Mouse (Mus musculus): ENCODE data around the gene Tcf19.
A peak's percentile ranks its signal among the peaks of the same experiment; 100 is the strongest.

The Tcf19 gene

DNA sequence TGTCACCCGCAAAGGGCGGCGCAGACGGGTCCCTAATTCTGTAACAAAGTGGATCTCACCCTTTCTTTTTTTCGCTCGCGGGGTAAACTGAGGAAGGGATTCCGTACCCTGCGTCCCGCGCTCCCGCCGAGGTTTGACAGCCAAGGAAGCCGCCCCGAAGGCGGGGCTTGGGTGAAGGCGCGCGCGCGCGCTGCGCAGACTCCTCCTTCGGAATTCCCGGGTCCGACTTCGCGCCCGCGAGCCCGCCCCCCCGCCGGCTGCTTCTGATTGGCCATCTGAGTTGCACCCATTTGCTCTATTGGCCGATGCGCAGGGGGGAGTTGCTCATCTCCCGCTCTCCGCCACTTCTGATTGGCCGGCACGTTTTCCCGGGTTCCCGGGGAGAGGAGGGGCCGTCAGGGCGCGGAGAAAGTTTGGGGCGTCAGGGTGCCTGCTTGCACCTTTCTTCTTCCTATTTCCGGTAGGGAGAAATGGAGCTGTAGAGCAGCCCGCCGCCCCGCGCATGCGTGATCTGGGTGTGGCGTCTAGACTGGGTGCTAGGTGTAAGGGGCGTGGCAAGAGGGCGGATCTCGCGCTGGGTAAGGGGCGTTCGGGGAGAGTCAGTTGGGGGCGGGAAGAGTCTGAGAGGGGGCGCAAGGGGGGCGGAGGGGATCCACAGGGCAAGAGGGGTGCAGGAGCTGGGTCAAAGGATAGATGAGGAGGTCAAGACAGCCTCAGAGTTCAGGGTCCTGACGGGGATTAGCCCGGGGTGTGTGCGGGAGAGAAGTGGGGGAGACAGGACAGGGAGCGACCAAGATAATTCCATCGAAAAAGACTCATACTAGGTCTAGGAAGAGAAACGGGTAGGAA, at the start of gene Tcf19, which contains the start of gene Cchcr1:
TSS of gene Tcf19 (minus strand) at position 173 of the 849 bp plus-strand sequence.
TSS of gene Cchcr1 (plus strand) at position 449 of the 849 bp plus-strand sequence.
- peak; percentile 99 for DNase-seq

- no peak for DNase-seq
Observed at GRCm38 (mm10) chr17:35558216-35558615, 41.6 kb upstream of the Tcf19 start.

DNA sequence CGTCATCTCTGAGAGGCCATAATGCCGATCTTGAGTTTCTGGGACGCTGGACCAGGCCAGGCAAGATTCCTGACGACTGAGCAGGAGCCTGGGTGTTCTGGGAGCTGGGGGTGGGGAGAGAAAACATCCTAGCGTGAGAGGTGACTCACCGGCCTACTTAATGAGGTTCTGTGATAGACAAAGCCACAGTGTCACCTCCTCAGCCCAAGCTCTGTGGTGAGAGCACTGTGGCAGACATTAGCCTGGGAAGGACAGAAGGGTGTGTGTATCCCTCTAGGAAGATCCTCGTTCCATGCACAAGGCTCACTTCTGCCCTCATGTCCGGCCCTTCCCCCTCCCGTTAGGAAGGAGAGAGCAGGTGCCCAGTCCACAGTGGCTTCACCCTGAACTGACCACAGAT, 40.7 kb upstream of the Tcf19 start:
- no peak for DNase-seq

GRCm38 (mm10) chr17:35556812-35557211, 40.2 kb upstream of the Tcf19 start:
- peak; percentile 72 for DNase-seq

GRCm38 (mm10) chr17:35556186-35556765, 39.7 kb upstream of the Tcf19 start:
- no peak for DNase-seq

DNA sequence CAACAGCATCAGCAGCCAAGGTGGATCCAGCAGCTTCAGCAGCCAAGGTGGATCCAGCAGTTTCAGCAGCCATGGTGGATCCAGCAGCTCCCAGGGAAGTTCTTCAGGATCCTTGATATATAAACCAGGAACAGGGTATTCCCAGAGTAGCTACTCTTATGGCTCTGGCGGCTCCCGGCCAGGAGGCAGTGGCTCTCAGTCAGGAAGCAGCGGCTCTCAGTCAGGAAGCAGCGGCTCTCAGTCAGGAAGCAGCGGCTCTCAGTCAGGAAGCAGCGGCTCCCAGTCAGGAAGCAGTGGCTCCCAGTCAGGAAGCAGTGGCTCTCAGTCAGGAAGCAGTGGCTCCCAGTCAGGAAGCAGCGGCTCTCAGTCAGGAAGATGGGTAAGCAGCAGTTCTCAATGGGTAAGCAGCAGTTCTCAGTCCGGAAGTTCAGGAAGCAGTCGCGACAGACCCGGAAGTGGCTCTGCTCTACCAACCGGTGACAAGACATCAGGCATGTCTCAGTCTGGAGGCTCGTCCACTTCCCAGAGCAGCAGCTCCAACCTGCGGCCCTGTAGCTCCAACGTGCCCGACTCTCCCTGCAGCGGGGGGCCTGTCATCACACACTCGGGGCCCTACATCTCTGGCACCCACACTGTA, 38.3 kb upstream of the Tcf19 start:
- no peak for DNase-seq

- DNase-seq: no peak
Observed at GRCm38 (mm10) chr17:35554321-35554720, 37.7 kb upstream of the Tcf19 start.

DNA sequence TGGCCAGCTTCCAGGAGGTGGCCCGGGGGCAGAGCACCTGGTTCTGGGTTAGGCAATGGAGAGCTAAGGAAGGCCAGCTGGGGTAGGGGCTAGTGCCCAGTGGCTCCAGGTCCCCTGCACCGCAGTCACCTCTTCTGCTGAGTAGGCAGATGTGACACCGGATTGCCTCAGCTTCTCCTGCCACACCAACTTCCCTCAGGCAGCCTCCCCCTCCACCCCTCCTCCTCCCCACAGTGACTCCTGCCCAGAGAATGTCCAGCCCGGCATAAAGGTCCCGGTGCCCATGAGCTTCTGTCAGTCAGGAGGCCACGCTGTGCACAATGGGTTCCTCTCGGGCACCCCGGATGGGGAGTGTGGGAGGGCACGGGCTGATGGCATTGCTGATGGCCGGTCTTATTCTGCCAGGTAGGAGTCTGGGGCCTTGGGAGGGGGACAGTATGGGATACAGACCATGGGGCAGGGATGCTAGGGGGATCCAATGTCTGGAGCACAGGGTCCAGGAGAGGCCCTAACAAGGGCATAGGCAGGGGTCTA, 35.3 kb upstream of the Tcf19 start, which contains the start of gene Cdsn:
TSS of gene Cdsn (plus strand) at position 248 of the 534 bp plus-strand sequence.
- DNase-seq: no peak

DNA sequence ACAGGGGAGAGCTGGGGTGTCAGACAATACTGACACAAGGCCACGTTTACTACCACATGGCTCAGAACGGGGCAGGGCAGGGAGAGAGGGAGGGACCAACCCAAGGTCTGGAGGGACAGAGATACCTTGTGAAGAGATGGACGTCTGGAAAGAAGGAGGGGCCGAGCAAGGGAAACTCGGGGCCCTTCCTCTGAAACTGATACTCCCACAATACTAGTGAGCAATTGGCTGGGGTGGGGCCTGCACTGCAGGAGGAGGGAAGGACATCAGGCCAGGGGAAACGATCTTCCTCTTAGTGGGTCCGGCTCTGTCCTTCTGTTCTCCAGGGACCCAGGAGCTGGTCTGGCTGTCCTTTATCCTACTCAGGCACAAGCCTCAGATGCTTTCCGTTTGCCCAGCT, 34.2 kb upstream of the Tcf19 start:
- no peak for DNase-seq

- no peak for DNase-seq
Observed at GRCm38 (mm10) chr17:35550143-35550494, 33.5 kb upstream of the Tcf19 start.

DNA sequence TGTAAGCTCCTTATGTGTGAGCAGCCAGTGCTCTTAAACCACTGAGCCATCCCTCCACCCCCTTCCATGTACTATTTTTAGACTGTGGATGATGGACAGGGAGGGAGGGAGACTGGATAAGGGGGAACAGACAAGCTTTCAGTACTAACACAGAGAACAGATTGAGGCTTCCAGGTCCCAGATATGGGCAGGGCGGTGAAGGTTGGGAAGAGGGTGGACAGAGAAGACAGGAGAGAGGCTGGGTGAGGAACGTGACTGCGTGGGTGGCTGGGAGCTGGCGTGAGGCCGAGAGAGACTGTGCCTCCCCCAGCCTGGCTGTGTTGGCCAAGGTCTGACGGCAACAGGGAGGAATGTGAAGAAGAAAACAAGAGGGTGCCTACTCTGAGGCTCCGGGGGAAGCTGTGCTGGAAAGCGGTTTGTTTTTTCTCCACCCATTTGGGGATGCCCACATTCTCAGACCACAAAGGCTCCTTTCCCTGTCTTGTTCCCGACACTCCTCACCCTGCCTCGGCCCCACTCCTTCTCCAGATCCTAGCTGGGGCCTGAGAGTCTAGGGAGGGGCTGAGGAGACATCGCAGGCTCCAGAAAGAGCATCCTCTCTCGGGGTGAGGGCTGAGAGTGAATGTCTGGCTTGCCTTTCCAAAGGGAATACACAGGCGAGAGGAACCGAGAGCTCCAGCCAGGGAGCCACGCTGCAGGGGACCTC, 33.0 kb upstream of the Tcf19 start:
- DNase-seq: peak; percentile 75

- DNase-seq: no peak
Observed at GRCm38 (mm10) chr17:35548636-35549035, 32.0 kb upstream of the Tcf19 start.

DNA sequence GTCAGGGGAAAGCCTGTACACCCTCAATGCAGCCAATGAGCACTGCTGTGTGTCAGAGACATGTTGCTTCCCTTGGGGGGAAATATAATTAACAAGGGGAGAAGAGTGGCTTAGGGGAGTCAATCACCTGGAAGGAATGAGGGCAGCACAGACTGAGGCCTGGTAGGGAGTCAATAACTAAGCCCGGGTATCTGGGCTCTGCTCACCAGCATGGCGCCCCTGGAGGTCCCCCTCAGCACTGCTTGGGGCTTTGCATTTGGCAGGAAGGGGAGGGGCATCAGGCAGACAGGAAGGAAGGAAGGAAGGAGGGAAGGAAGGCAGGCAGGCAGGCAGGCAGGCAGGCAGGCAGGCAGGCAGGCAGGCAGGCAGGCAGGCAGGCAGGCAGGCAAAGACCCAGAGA, 30.8 kb upstream of the Tcf19 start:
- no peak for DNase-seq

- DNase-seq: peak; percentile 68
Observed at GRCm38 (mm10) chr17:35544680-35545079, 28.1 kb upstream of the Tcf19 start.

- DNase-seq: no peak
Observed at GRCm38 (mm10) chr17:35544001-35544400, 27.4 kb upstream of the Tcf19 start.

GRCm38 (mm10) chr17:35543412-35543861, 26.8 kb upstream of the Tcf19 start:
- no peak for DNase-seq

DNA sequence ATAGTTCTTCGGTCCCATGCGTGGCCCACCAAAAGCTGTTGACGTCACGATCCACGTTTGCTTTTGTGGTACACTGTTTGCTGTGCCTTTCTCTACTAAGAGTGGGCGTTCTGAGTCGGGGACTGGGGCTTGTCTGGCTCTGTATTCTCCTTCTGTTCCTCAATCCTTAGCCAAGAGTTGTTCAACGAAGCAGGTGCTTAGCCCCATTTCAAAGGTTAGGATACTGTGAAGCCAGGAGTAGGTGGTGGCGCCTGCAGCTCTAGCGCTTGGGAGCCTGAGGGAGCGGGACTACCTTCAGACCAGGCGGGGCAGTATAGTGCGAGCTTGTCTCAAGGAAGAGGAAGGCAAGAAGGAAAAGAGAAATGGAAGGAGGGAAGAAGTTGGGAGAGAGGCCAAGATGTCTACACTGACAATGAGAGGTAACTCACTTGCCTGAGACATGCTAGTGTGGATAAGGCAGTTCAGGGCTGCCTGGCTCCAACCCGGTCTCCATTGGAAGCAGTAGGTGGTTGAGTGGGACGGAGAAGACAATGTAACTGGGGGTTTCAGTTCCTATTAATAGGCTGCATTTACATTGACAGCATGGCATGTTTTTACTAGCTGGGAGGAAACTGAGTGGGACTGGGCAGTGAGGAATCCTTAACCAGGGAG, 26.3 kb upstream of the Tcf19 start:
- DNase-seq: no peak

DNA sequence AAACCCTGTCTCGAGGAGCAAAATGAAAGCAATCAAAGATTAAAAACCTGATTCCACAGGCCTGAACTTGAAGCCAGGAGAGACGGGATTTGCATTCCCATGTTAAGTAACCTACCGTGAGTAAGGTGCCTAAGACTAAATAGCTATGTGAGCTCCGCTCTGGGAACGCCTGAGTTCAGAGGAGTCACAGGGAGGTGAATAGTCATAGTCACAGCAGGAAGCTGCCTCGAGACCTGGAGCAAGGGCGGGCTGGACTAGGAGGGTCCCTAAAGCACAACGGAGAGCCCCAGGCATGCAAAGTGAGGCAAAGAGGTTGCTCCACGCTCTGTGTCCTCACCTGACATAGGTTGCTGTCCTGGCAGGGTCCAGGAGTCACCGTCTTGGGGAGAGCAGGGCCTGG, 22.9 kb upstream of the Tcf19 start:
- no peak for DNase-seq

DNA sequence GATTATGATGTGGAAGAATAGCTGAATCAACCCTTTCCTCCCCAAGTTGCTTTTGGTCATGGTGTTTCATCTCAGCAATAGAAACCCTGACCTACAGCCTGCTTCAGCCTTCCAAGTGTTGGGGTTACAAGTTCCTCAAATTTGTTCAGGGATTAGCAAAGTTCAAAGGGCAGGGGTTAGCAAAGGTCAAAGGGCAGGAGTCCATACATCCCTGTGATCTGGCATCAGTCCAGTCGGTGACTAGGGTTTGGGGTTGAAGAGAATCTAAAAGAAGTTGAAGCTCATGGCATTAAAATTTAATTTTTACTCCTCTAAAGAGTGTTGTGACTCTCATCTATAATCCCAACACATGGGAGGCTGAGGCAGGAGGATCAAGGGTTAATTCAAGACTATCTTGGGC, 21.9 kb upstream of the Tcf19 start:
- no peak for DNase-seq

GRCm38 (mm10) chr17:35537421-35537820, 20.8 kb upstream of the Tcf19 start:
- DNase-seq: no peak

GRCm38 (mm10) chr17:35534343-35534742, 17.7 kb upstream of the Tcf19 start:
- DNase-seq: peak; percentile 88

- DNase-seq: no peak
Observed at GRCm38 (mm10) chr17:35532901-35533300, 16.3 kb upstream of the Tcf19 start, which contains the start of gene Psors1c2. Gene Psors1c2 (plus strand): TSS chr17:35533201.

All from kidney, postnatal 10 days (tissue).